Mouse (Mus musculus): Measurements from ENCODE around the gene Fam184a. TPM values are rescaled to one million over a fixed set of nuclear protein-coding genes. Genes with fewer than 3 reads are reported as not detected.

The Fam184a gene
- polyA plus RNA-seq, 1 experiment from 2014 or later = 6.5 TPM

DNA sequence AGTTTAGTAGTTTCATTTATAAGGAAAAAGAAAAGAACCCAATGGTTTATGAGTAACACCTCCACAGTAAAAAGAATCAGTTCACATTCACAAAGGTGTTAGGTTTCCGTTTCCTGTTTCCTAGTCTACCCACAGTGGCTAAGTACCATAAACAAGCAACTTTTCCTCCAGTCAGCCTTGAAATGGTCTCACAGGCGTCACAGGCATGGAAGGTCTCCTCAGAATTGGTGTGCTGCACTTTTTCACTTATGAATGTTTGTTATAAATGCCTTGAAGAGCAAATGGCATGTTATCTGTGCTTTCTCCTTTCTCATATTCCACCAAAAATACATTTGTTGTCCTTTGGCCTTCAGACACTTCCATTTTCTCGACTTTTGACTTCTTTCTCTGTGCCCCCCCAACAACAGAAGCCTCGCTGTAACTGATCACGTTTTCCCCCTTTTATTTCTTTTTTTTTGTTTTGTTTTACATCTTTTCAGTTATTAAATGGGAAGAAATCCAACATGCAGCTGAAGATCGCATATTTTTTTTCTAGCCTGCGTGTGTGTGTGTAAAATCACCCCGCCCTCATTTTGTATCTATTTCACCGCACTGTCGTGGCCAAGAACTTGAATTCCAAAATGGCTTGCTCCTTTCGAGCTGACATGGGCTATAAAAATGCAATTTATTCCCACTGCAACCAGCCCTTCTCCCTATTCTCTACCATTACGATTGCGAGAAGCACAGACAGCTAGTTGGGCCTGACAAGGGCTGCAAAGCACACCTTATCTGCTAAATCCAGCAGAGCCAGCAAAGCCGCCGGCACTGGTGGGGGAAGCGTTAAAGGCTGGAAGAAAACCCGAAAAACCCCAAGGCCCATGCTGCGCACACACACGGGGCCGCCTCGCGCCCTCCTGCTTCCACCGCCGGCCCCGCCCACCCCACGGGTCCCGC, 154.9 kb downstream of the Fam184a start:
- Histone ChIP-seq H3K36me3 (ENCODE audit: control insufficient read depth, insufficient read depth) (0 out of 2 replicates have a peak, but pooled peaks cover 2% of the 10 kb centered on the region), H3K9ac (replicated peaks; ENCODE audit: low read depth, low read length) (peak overlapping the region; percentile 84), H3K27ac (ENCODE audit: low read length) (peak overlapping the region; percentile 99), H3K4me1 (replicated peaks; ENCODE audit: control insufficient read depth, insufficient read depth, low read length) (peaks cover 24% of the 10 kb centered on the region), H3K27me3 (replicated peaks; ENCODE audit: control insufficient read depth, insufficient read depth, low read length) (no peaks in the 10 kb centered on the region), H3K9me3 (ENCODE audit: control insufficient read depth, low read length) (no peaks in the 10 kb centered on the region), H3K4me3 (replicated peaks; ENCODE audit: low read length) (peak overlapping the region; percentile 84), H3K4me2 (ENCODE audit: low read length) (peak overlapping the region; percentile 79)
- peak; percentile 90 for ATAC-seq
- WGBS = 7% methylated on average over 24 of the region's 27 CpGs

DNA sequence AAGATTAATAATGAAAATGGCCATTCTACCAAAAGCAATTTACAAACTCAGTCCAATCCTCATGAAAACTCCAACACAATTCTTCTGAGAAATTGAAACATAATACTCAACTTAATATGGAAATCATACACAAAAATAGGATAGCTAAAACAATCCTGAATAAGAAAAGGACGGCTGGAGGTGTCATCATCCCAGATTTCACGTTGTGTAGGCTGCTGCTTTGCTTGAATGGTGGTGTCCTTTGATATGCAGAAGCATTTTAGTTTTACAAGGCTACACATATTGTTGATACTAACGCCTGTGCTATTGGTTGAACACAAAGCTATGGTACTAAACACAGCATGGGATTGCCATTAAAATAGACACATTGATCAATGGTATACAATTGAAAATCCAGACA, 165.1 kb downstream of the Fam184a start:
- Histone ChIP-seq H3K4me2 (ENCODE audit: low read length) (no peak overlapping the region), H3K36me3 (ENCODE audit: control insufficient read depth, insufficient read depth) (no peaks in the 10 kb centered on the region), H3K4me1 (replicated peaks; ENCODE audit: control insufficient read depth, insufficient read depth, low read length) (peaks cover 1% of the 10 kb centered on the region), H3K9ac (replicated peaks; ENCODE audit: low read depth, low read length) (no peak overlapping the region), H3K4me3 (replicated peaks; ENCODE audit: low read length) (no peak overlapping the region), H3K9me3 (ENCODE audit: control insufficient read depth, low read length) (no peaks in the 10 kb centered on the region), H3K27ac (ENCODE audit: low read length) (no peak overlapping the region), H3K27me3 (replicated peaks; ENCODE audit: control insufficient read depth, insufficient read depth, low read length) (no peaks in the 10 kb centered on the region)
- no peak for ATAC-seq
- 49% methylated on average over 3 of the region's 3 CpGs for WGBS

Other genes starting within 250 kb of the Fam184a start
- 88.6 and 98.8 TPM in 2 replicates for gene Asf1a, start 154.4 kb downstream of the Fam184a start, polyA plus RNA-seq (2015; fragmentation: Nextera tagmentation; extraction: Ambion mirVana)
- 6.1 and 8.2 TPM in 2 replicates for gene Mcm9, start 120.7 kb downstream of the Fam184a start, polyA plus RNA-seq (2015; fragmentation: Nextera tagmentation; extraction: Ambion mirVana)

All from forebrain, embryonic 16.5 days (tissue).